Mouse (Mus musculus) left cerebral cortex, postnatal 25 days (tissue): ENCODE data around the gene Nhsl1. TPM values are rescaled to one million over a fixed set of nuclear protein-coding genes. Genes with fewer than 3 reads are reported as not detected.
A peak's percentile ranks its signal among the peaks of the same experiment; 100 is the strongest.

Experiments used
- DNase-seq, 2 experiments: peaks; one replicate each; pipeline ENCODE4 v3.0.0; 2022; ENCODE audit warnings: low spot score in 2 of 2, mixed read lengths in 1 of 2
- intact Hi-C: fragments of 180-260 bp; cut with DNase I; formaldehyde crosslinking; loops from one replicate; pipeline ENCODE4 v1.15.1; 2025
- total RNA-seq, 2 experiments: library from RNA; stranded (reverse); gene quantifications; 2 replicates each; pipeline ENCODE4 v1.2.3; 2021

Nhsl1 gene
- total RNA-seq, 2 experiments from 2014 or later = 28.3 to 28.8 TPM

GRCm38 (mm10) chr10:18470351-18471060, 151.7 kb downstream of the Nhsl1 start:
- no peak for DNase-seq
- intact Hi-C loops = no loop called here

GRCm38 (mm10) chr10:18471648-18472047, 152.9 kb downstream of the Nhsl1 start:
- intact Hi-C loops = no loop called here
- no peak for DNase-seq

GRCm38 (mm10) chr10:18475126-18475525, 156.3 kb downstream of the Nhsl1 start:
- intact Hi-C loops = no loop called here
- DNase-seq = peak in 1 of 2 experiments; percentile 15

- DNase-seq = peak in 1 of 2 experiments; percentile 61
- intact Hi-C loops = loop anchor here (2.0 kb wide), 1 partner anchor 49 kb away; no protein-coding TSS in a partner anchor
Observed at GRCm38 (mm10) chr10:18478294-18478693, 159.5 kb downstream of the Nhsl1 start.

- intact Hi-C loops = loop anchor here (2.0 kb wide), 1 partner anchor 48 kb away; no protein-coding TSS in a partner anchor
- DNase-seq = no peak
Observed at GRCm38 (mm10) chr10:18479285-18479684, 160.5 kb downstream of the Nhsl1 start.

- peak; percentile 22 to 65 for DNase-seq
- intact Hi-C loops = no loop called here
Observed at GRCm38 (mm10) chr10:18480836-18481235, 162.1 kb downstream of the Nhsl1 start.

- intact Hi-C loops = no loop called here
- peak; percentile 60 to 86 for DNase-seq
Observed at GRCm38 (mm10) chr10:18482558-18483141, 163.9 kb downstream of the Nhsl1 start.

- intact Hi-C loops = no loop called here
- no peak for DNase-seq
Observed at GRCm38 (mm10) chr10:18483658-18484057, 164.9 kb downstream of the Nhsl1 start.

GRCm38 (mm10) chr10:18484731-18485130, 165.9 kb downstream of the Nhsl1 start:
- intact Hi-C loops = no loop called here
- no peak for DNase-seq

- DNase-seq = no peak
- intact Hi-C loops = no loop called here
Observed at GRCm38 (mm10) chr10:18488239-18488803, 169.5 kb downstream of the Nhsl1 start.

GRCm38 (mm10) chr10:18489936-18490335, 171.2 kb downstream of the Nhsl1 start:
- no peak for DNase-seq
- intact Hi-C loops = no loop called here

GRCm38 (mm10) chr10:18491952-18492351, 173.2 kb downstream of the Nhsl1 start:
- intact Hi-C loops = no loop called here
- DNase-seq = no peak

- no peak for DNase-seq
- intact Hi-C loops = no loop called here
Observed at GRCm38 (mm10) chr10:18493010-18493894, 174.5 kb downstream of the Nhsl1 start.

GRCm38 (mm10) chr10:18494249-18494648, 175.5 kb downstream of the Nhsl1 start:
- no peak for DNase-seq
- intact Hi-C loops = no loop called here

- intact Hi-C loops = no loop called here
- no peak for DNase-seq
Observed at GRCm38 (mm10) chr10:18497066-18497465, 178.3 kb downstream of the Nhsl1 start.

- DNase-seq = no peak
- intact Hi-C loops = no loop called here
Observed at GRCm38 (mm10) chr10:18501997-18502396, 183.2 kb downstream of the Nhsl1 start.

GRCm38 (mm10) chr10:18505690-18506089, 186.9 kb downstream of the Nhsl1 start:
- intact Hi-C loops = no loop called here
- no peak for DNase-seq

- DNase-seq = no peak
- intact Hi-C loops = no loop called here
Observed at GRCm38 (mm10) chr10:18506501-18506946, 187.7 kb downstream of the Nhsl1 start.

GRCm38 (mm10) chr10:18507869-18508473, 189.2 kb downstream of the Nhsl1 start:
- DNase-seq = no peak
- intact Hi-C loops = no loop called here
